Comparison of ENCODE assay signal across 8 mouse cellular contexts in the genomic region with DNA sequence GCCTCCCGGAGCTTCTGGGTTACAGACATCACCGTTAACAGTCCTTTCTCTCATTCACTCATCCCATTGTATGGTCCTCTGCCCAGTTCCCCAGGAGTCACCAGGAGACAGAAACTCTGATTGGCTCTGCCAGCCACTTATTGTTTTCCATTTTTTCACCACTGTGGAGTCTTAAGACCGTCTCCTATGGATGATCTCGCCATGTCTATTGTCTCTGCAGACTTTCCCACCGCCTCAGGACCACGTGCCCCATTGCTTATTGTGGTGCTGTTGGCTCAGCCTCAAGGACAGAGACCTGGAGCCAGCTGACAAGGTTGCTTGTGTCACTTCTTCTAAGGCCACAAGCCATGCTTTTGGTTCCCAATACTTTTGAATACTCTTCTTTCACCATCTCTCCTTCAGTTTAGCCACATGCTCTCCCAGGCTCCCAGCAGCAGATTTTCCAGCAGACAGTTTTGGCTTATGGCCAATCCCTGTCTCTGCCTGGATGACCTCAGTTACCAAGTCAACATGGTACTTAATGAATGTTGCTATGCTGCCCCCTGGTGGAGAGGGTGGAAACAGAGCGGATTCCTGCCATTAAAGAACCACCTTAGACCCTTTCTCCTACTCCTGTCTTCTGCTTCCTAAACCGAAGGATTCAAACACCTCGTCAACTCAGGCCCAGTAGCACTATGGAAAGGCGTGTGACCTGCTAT.
DNase-seq lines count a peak whose midpoint lies in the region; ATAC-seq lines count a peak whose summit lies in the region.

No protein-coding gene starts in this region.

- 0 out of 2 replicates have a peak, but pooled peaks cover 3% of the 10 kb centered on the region for H3K4me1 ChIP-seq in neural tube, embryonic 15.5 days

- no peaks in the 10 kb centered on the region for H3K36me3 ChIP-seq in neural tube, embryonic 15.5 days

- no peak overlapping the region for H3K4me2 ChIP-seq in neural tube, embryonic 15.5 days

- H3K4me3 ChIP-seq in neural tube, embryonic 15.5 days (replicated peaks), result no peak overlapping the region

- H3K9ac ChIP-seq in neural tube, embryonic 15.5 days (replicated peaks), result no peak overlapping the region

- WGBS in neural tube, embryonic 15.5 days, result 42% methylated on average over 10 of the region's 10 CpGs

- ATAC-seq in neural tube, embryonic 15.5 days (ENCODE audit: low FRiP score), result no peak
- ATAC-seq in megakaryocyte-erythroid progenitor cell, adult 5-6 weeks (replicated peaks; ENCODE audit: low FRiP score, low TSS enrichment, poor library complexity, severe bottlenecking), result peak; percentile 47; the same call in 1 of the 2 replicates

- H3K27ac ChIP-seq in neural tube, embryonic 15.5 days (replicated peaks), result no peak overlapping the region

- no peaks in the 10 kb centered on the region for H3K9me3 ChIP-seq in neural tube, embryonic 15.5 days (replicated peaks)

- H3K27me3 ChIP-seq in neural tube, embryonic 15.5 days (replicated peaks), result 0 out of 2 replicates have a peak, but pooled peaks cover under 1% of the 10 kb centered on the region

- peak; percentile 70 for DNase-seq in neural tube, embryonic 10.5 days (ENCODE audit: extremely low spot score, low spot score)
- peak; percentile 19 to 24 for DNase-seq in cerebellum, adult 18-20 months
- DNase-seq in gastrocnemius, adult 18-20 months (ENCODE audit: low spot score), result peak; percentile 81
- DNase-seq in hindlimb bud, embryonic 11.5 days (ENCODE audit: extremely low spot score, low read depth, low spot score), result peak; percentile 61
- peak; percentile 19 for DNase-seq in left cerebral cortex, adult 11 months (ENCODE audit: low spot score)
- peak; percentile 31 for DNase-seq in telencephalon, adult 2 months (ENCODE audit: low read depth, low spot score)

Comparison
In these comparisons a context has a peak if more than half of its experiments do, and no peak if none do; other contexts are left out.
1. DNase-seq: peak in every context shown above with its lines; median percentile 81 in gastrocnemius, adult 18-20 months; 70 in neural tube, embryonic 10.5 days; 61 in hindlimb bud, embryonic 11.5 days; 31 in telencephalon, adult 2 months; 22 in cerebellum, adult 18-20 months; 19 in left cerebral cortex, adult 11 months.